In genomic region chr10:81358841-81359240, GRCm38 (mm10) we compare ENCODE assay signal across 8 mouse cellular contexts. TPM values are rescaled to one million over a fixed set of nuclear protein-coding genes. Genes with fewer than 3 reads are reported as not detected.
DNase-seq lines count a peak whose midpoint lies in the region; ATAC-seq and TF ChIP-seq lines count a peak whose summit lies in the region.

No protein-coding gene starts in this region.

- H3K27ac ChIP-seq in cerebellum, adult 2 months (ENCODE audit: insufficient read depth, low read length), result no peak overlapping the region
- H3K27ac ChIP-seq in neural tube, embryonic 11.5 days (ENCODE audit: low read depth, low read length), result no peak overlapping the region
- H3K27ac ChIP-seq in liver, embryonic 12.5 days, result peak overlapping the region; percentile 94

- no peaks in the 10 kb centered on the region for H3K9me3 ChIP-seq in neural tube, embryonic 11.5 days (ENCODE audit: control insufficient read depth, low read length)
- no peaks in the 10 kb centered on the region for H3K9me3 ChIP-seq in liver, embryonic 12.5 days (replicated peaks)

- no peak for TF ChIP-seq POLR2A in cerebellum, adult 2 months (IDR thresholded peaks at IDR 0.05; ENCODE audit: borderline replicate concordance, insufficient read depth, low read length)

- peaks cover 20% of the 10 kb centered on the region for H3K4me1 ChIP-seq in cerebellum, adult 2 months (ENCODE audit: control insufficient read depth, insufficient read depth, low read length)
- peaks cover 25% of the 10 kb centered on the region for H3K4me1 ChIP-seq in neural tube, embryonic 11.5 days (ENCODE audit: control insufficient read depth, insufficient read depth, low read length)
- H3K4me1 ChIP-seq in liver, embryonic 12.5 days, result peaks cover 90% of the 10 kb centered on the region

- H3K4me2 ChIP-seq in neural tube, embryonic 11.5 days (ENCODE audit: low read depth), result peak overlapping the region; percentile 99; the same call in 1 of the 2 replicates
- peak overlapping the region; percentile 96 for H3K4me2 ChIP-seq in liver, embryonic 12.5 days

- 75% methylated on average over 1 of the region's 1 CpGs for WGBS in cerebellum, adult 2 months
- 62% methylated on average over 1 of the region's 1 CpGs for WGBS in neural tube, embryonic 11.5 days
- WGBS in liver, embryonic 12.5 days (ENCODE audit: insufficient replicate concordance), result 43% methylated on average over 1 of the region's 1 CpGs

- peak overlapping the region; percentile 82 for H3K4me3 ChIP-seq in cerebellum, adult 2 months (replicated peaks; ENCODE audit: insufficient read depth, low read depth, low read length)
- H3K4me3 ChIP-seq in neural tube, embryonic 11.5 days (ENCODE audit: low read depth, low read length), result no peak overlapping the region
- peak overlapping the region; percentile 90 for H3K4me3 ChIP-seq in liver, embryonic 12.5 days

- no peaks in the 10 kb centered on the region for H3K36me3 ChIP-seq in neural tube, embryonic 11.5 days (ENCODE audit: control insufficient read depth, insufficient read depth, low read length)
- peaks cover 46% of the 10 kb centered on the region for H3K36me3 ChIP-seq in liver, embryonic 12.5 days

- H3K9ac ChIP-seq in neural tube, embryonic 11.5 days (ENCODE audit: low read length), result no peak overlapping the region; the same call in 1 of the 2 replicates
- H3K9ac ChIP-seq in liver, embryonic 12.5 days, result peak overlapping the region; percentile 100

- ATAC-seq in neural tube, embryonic 11.5 days (ENCODE audit: insufficient read depth, low FRiP score, low TSS enrichment), result no peak
- ATAC-seq in liver, embryonic 12.5 days, result no peak

- TF ChIP-seq CTCF in cerebellum, adult 2 months (IDR thresholded peaks at IDR 0.05; ENCODE audit: borderline replicate concordance, insufficient read depth, low read depth, low read length), result no peak

- H3K27me3 ChIP-seq in cerebellum, adult 2 months (ENCODE audit: control insufficient read depth, insufficient read depth, low read length), result no peaks in the 10 kb centered on the region
- peaks cover 3% of the 10 kb centered on the region for H3K27me3 ChIP-seq in neural tube, embryonic 11.5 days (ENCODE audit: control insufficient read depth, insufficient read depth, low read length)
- no peaks in the 10 kb centered on the region for H3K27me3 ChIP-seq in liver, embryonic 12.5 days (replicated peaks)

- DNase-seq in cerebellum, adult 2 months, result no peak
- no peak for DNase-seq in cerebellum, adult 8-10 months
- DNase-seq in neural tube, embryonic 11.5 days (ENCODE audit: low spot score), result no peak
- DNase-seq in neural tube, embryonic 10.5 days (ENCODE audit: extremely low spot score, low spot score), result no peak
- peak; percentile 82 for DNase-seq in yolk sac, embryonic 10.5 days (ENCODE audit: low spot score)
- no peak for DNase-seq in embryo, embryonic 9.5 days (ENCODE audit: extremely low spot score)
- no peak for DNase-seq in right cerebral cortex, postnatal 36 days (ENCODE audit: low spot score in 2 of 2)

RNA-seq across cellular contexts. Expression of gene Mfsd12, which starts 1.6 kb away (rescaled TPM):
- polyA plus RNA-seq in cerebellum, adult 2 months (2012; rRNA removed), result 34.8 and 35.0 TPM in 2 replicates
- polyA plus RNA-seq in neural tube, embryonic 11.5 days (2014; fragmentation: Nextera tagmentation; extraction: Ambion mirVana), result 5.3 and 5.7 TPM in 2 replicates
- 20.8 and 21.0 TPM in 2 replicates for polyA plus RNA-seq in liver, embryonic 12.5 days (2016; fragmentation: Nextera tagmentation; extraction: Ambion mirVana)

RNA-seq across cellular contexts. Expression of gene 4930404N11Rik, which starts 6.8 kb away (rescaled TPM):
- 0.24 and 0.36 TPM in 2 replicates for polyA plus RNA-seq in cerebellum, adult 2 months (2012; rRNA removed)
- 0.20 and 0.50 TPM in 2 replicates for polyA plus RNA-seq in neural tube, embryonic 11.5 days (2014; fragmentation: Nextera tagmentation; extraction: Ambion mirVana)
- polyA plus RNA-seq in liver, embryonic 12.5 days (2016; fragmentation: Nextera tagmentation; extraction: Ambion mirVana), result 1.4 TPM in 2 replicates

RNA-seq across cellular contexts. Expression of gene Hmg20b, which starts 8.6 kb away (rescaled TPM):
- 42.7 and 43.4 TPM in 2 replicates for polyA plus RNA-seq in cerebellum, adult 2 months (2012; rRNA removed)
- polyA plus RNA-seq in neural tube, embryonic 11.5 days (2014; fragmentation: Nextera tagmentation; extraction: Ambion mirVana), result 104 and 110 TPM in 2 replicates
- 39.9 and 47.1 TPM in 2 replicates for polyA plus RNA-seq in liver, embryonic 12.5 days (2016; fragmentation: Nextera tagmentation; extraction: Ambion mirVana)

RNA-seq across cellular contexts. Expression of gene Gipc3, which starts 15.8 kb away (rescaled TPM):
- 0.97 and 1.0 TPM in 2 replicates for polyA plus RNA-seq in cerebellum, adult 2 months (2012; rRNA removed)
- polyA plus RNA-seq in neural tube, embryonic 11.5 days (2014; fragmentation: Nextera tagmentation; extraction: Ambion mirVana), result not detected in 2 replicates
- 0.04 TPM in 1 of 2 replicates, not detected in the other for polyA plus RNA-seq in liver, embryonic 12.5 days (2016; fragmentation: Nextera tagmentation; extraction: Ambion mirVana)

RNA-seq across cellular contexts. Expression of gene Fzr1, which starts 19.5 kb away (rescaled TPM):
- 75.8 and 81.5 TPM in 2 replicates for polyA plus RNA-seq in cerebellum, adult 2 months (2012; rRNA removed)
- polyA plus RNA-seq in neural tube, embryonic 11.5 days (2014; fragmentation: Nextera tagmentation; extraction: Ambion mirVana), result 112 and 120 TPM in 2 replicates
- polyA plus RNA-seq in liver, embryonic 12.5 days (2016; fragmentation: Nextera tagmentation; extraction: Ambion mirVana), result 93.8 and 100 TPM in 2 replicates
